Mouse (Mus musculus): Measurements from ENCODE around the gene Stradb. TPM values are rescaled to one million over a fixed set of nuclear protein-coding genes. Genes with fewer than 3 reads are reported as not detected.

The Stradb gene
- total and polyA plus RNA-seq, 3 experiments = 3.4 to 6.1 (median 5.0) TPM

DNA sequence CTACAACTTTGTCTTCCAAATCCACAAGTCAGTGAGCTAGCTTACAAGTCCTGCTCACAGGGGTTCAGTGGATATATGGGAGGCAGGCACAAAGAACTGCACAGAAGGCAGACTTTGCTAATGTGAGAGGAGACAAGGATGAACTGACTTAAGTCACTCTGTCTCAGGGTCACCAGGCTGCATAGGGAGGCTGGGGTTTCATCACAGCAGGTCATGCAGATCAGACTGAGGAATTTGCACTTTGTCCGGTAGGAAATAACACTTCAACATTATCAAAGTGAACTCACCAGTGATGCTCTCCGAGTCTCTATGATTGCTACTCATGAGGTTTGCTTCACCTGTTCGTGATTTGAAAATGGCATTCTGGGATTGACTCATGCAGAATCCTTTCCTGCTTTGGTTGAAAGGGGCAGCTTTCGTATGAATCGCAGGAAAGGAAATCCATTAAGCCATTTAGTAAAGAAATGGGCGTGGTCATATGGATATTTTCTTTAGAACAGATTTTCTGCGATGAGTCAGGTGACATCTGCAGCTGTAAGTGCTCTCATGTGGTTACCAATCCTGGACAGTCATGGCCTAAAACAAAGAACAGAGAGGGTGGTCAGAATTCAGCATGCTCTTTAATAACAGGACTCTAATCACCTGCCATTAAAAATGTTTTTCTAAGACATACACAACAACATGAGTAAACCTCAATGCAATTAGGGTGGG is 27.2 kb upstream of the Stradb start:
- Histone ChIP-seq H3K36me3 (replicated peaks in 1 of 2; ENCODE audit: control insufficient read depth in 1 of 2, insufficient read depth in 1 of 2, low read length in 1 of 2) (peaks cover 11 to 24% of the 10 kb centered on the region in 2 experiments), H3K9ac (ENCODE audit: insufficient read depth, low read depth) (no peak overlapping the region), H3K4me2 (ENCODE audit: insufficient read depth, low read depth, poor library complexity, severe bottlenecking) (no peak overlapping the region), H3K9me3 (replicated peaks; ENCODE audit: low read length) (no peaks in the 10 kb centered on the region), H3K4me3 (replicated peaks in 1 of 3; ENCODE audit: low read depth in 2 of 3, low read length in 2 of 3, poor library complexity in 1 of 3) (no peak overlapping the region), H3K27ac (ENCODE audit: insufficient read depth, low read depth) (no peak overlapping the region), H3K27me3 (replicated peaks) (no peaks in the 10 kb centered on the region), H3K79me2 (replicated peaks; ENCODE audit: control insufficient read depth, extremely low read depth, insufficient read depth, poor library complexity, severe bottlenecking) (no peaks in the 10 kb centered on the region; the same call in none of the 2 replicates), H3K4me1 (ENCODE audit: control insufficient read depth in 1 of 2, insufficient read depth in 2 of 2) (peaks cover 14 to 50% of the 10 kb centered on the region in 2 experiments)
- no peak for DNase-seq (ENCODE audit: extremely low read depth)
- dilution Hi-C loops (cut with MboI; ENCODE audit: extremely low pct_ligation_motif_present, extremely low pct_unique_long_range_greater_than_20kb, low sequenced_read_pairs) (no loop called here), in situ Hi-C loops (cut with MboI; ENCODE audit: low pct_ligation_motif_present, low pct_unique_long_range_greater_than_20kb, low sequenced_read_pairs) (no loop called here)
- TF ChIP-seq POLR2AphosphoS2 (IDR thresholded peaks at IDR 0.05; ENCODE audit: low read depth, low read length) (no peak), MYC (IDR thresholded peaks at IDR 0.05; ENCODE audit: low read depth, low read length) (no peak), ZMIZ1 (IDR thresholded peaks at IDR 0.05; ENCODE audit: low read depth, low read length) (no peak), EP300 (IDR thresholded peaks at IDR 0.05; ENCODE audit: low read length) (no peak), ZC3H11A (IDR thresholded peaks at IDR 0.05; ENCODE audit: low read depth, low read length) (no peak), SMC3 (IDR thresholded peaks at IDR 0.05; ENCODE audit: low read depth, low read length) (no peak), TCF12 (IDR thresholded peaks at IDR 0.05; ENCODE audit: low read depth, low read length) (no peak), RAD21 (IDR thresholded peaks at IDR 0.05; ENCODE audit: low read depth, low read length) (no peak), MAFK (IDR thresholded peaks at IDR 0.05; ENCODE audit: insufficient replicate concordance, low read length) (no peak), ZKSCAN1 (IDR thresholded peaks at IDR 0.05; ENCODE audit: borderline replicate concordance, low read depth, low read length) (no peak), CTCF (conservative IDR thresholded peaks at IDR 0.05 in 1 of 2, IDR thresholded peaks at IDR 0.05 in 1 of 2; ENCODE audit: low read depth in 2 of 2, low read length in 2 of 2) (no peak), MAZ (IDR thresholded peaks at IDR 0.05; ENCODE audit: low read depth, low read length) (no peak), USF2 (conservative IDR thresholded peaks at IDR 0.05; ENCODE audit: low read depth, low read length) (no peak)

DNA sequence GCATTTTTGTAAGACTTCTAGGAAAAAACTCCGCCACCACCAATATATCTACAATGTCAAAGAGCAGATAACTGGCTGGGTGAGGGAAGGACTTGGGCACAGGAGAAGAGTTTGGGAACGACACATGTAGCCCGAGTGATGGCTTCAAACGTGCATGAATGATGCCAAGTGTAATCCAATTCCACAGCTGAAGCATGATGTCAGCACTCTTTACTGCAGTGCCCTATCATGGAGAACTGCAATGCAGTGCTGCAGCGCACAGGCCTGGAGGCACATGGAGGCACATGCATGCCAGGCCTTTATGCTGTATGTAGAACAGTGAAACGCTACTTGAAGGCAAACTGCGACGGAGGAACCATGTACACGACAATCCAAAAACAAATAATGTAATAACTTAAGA is 26.6 kb upstream of the Stradb start:
- Histone ChIP-seq H3K4me2 (ENCODE audit: insufficient read depth, low read depth, poor library complexity, severe bottlenecking) (no peak overlapping the region), H3K9me3 (replicated peaks; ENCODE audit: low read length) (no peaks in the 10 kb centered on the region), H3K4me1 (ENCODE audit: control insufficient read depth in 1 of 2, insufficient read depth in 2 of 2) (peaks cover 14 to 56% of the 10 kb centered on the region in 2 experiments), H3K9ac (ENCODE audit: insufficient read depth, low read depth) (no peak overlapping the region), H3K27me3 (replicated peaks) (no peaks in the 10 kb centered on the region), H3K4me3 (replicated peaks in 1 of 3; ENCODE audit: low read depth in 2 of 3, low read length in 2 of 3, poor library complexity in 1 of 3) (no peak overlapping the region), H3K27ac (ENCODE audit: insufficient read depth, low read depth) (no peak overlapping the region), H3K36me3 (replicated peaks in 1 of 2; ENCODE audit: control insufficient read depth in 1 of 2, insufficient read depth in 1 of 2, low read length in 1 of 2) (peaks cover 11 to 24% of the 10 kb centered on the region in 2 experiments), H3K79me2 (replicated peaks; ENCODE audit: control insufficient read depth, extremely low read depth, insufficient read depth, poor library complexity, severe bottlenecking) (peaks cover 1% of the 10 kb centered on the region)
- in situ Hi-C loops (cut with MboI; ENCODE audit: low pct_ligation_motif_present, low pct_unique_long_range_greater_than_20kb, low sequenced_read_pairs) (no loop called here), dilution Hi-C loops (cut with MboI; ENCODE audit: extremely low pct_ligation_motif_present, extremely low pct_unique_long_range_greater_than_20kb, low sequenced_read_pairs) (no loop called here)
- TF ChIP-seq USF2 (conservative IDR thresholded peaks at IDR 0.05; ENCODE audit: low read depth, low read length) = no peak
- TF ChIP-seq ETS1 (conservative IDR thresholded peaks at IDR 0.05; ENCODE audit: low read depth, low read length) = no peak
- TF ChIP-seq HCFC1 (IDR thresholded peaks at IDR 0.05; ENCODE audit: low read depth, low read length) = no peak
- no peak for TF ChIP-seq BHLHE40 (IDR thresholded peaks at IDR 0.05; ENCODE audit: low read depth, low read length)
- TF ChIP-seq ZNF384 (IDR thresholded peaks at IDR 0.05; ENCODE audit: low read depth, low read length) = no peak
- TF ChIP-seq CHD1 (IDR thresholded peaks at IDR 0.05; ENCODE audit: low read depth, low read length) = no peak
- no peak for TF ChIP-seq MAFK (IDR thresholded peaks at IDR 0.05; ENCODE audit: insufficient replicate concordance, low read length)
- no peak for TF ChIP-seq TBP (conservative IDR thresholded peaks at IDR 0.05; ENCODE audit: low read depth, low read length)
- no peak for TF ChIP-seq SIN3A (IDR thresholded peaks at IDR 0.05; ENCODE audit: low read length)
- TF ChIP-seq UBTF (IDR thresholded peaks at IDR 0.05; ENCODE audit: low read depth, low read length) = no peak
- TF ChIP-seq EP300 (IDR thresholded peaks at IDR 0.05; ENCODE audit: low read length) = no peak
- no peak for TF ChIP-seq MXI1 (IDR thresholded peaks at IDR 0.05; ENCODE audit: low read depth, low read length)
- DNase-seq (ENCODE audit: extremely low read depth) = no peak

Data from CH12.LX (cell line).